Mouse (Mus musculus) liver, embryonic 14.5 days (tissue): ENCODE results near the gene Zfp710. TPM values are rescaled to one million over a fixed set of nuclear protein-coding genes. Genes with fewer than 3 reads are reported as not detected.

ENCODE experiments used
- ATAC-seq: fragments of 200-750 bp; cut with Nextera tagmentation; 2 replicates; pipeline ENCODE4 v1.8.0; 2017; ENCODE audit warnings: moderate number of reproducible peaks, mild to moderate bottlenecking, moderate library complexity; ENCODE audit not compliant: insufficient read depth
- DNase-seq, 3 experiments: peaks; one replicate each; pipeline ENCODE4 v3.0.0-alpha.2; 2012 to 2013; ENCODE audit warnings: low read depth in 3 of 3, low spot score in 3 of 3
- H3K27ac ChIP-seq: fragments of 300-500 bp; sonication (generic); 2 replicates; pipeline ENCODE4 v1.5.1; 2014; ENCODE audit warnings: moderate library complexity, mild to moderate bottlenecking, control low read depth, inconsistent platforms
- H3K27me3 ChIP-seq: fragments of 300-500 bp; sonication (generic); 2 replicates; pipeline ENCODE4 v1.6.1; 2014; ENCODE audit warnings: mild to moderate bottlenecking, low read length, moderate library complexity; ENCODE audit not compliant: control insufficient read depth, insufficient read depth
- H3K36me3 ChIP-seq: fragments of 300-500 bp; sonication (generic); replicated peaks from 2 replicates; pipeline ENCODE4 v1.6.1; 2014; ENCODE audit warnings: low read depth; ENCODE audit not compliant: control insufficient read depth, insufficient read depth
- H3K4me1 ChIP-seq, 2 experiments: fragments of 200-500 bp in 1 of 2; fragments of 300-500 bp in 1 of 2; sonication (generic) in 1 of 2; replicated peaks; 2 replicates each; pipeline ENCODE4 v1.6.1; 2012 to 2014; ENCODE audit warnings: antibody characterized with exemption in 1 of 2, inconsistent platforms in 1 of 2, low read length in 1 of 2; ENCODE audit not compliant: control insufficient read depth in 2 of 2, insufficient read depth in 2 of 2
- H3K4me2 ChIP-seq: fragments of 300-500 bp; sonication (generic); 2 replicates; pipeline ENCODE4 v1.6.1; 2014; ENCODE audit warnings: low read depth, mild to moderate bottlenecking, control low read depth, moderate library complexity
- H3K4me3 ChIP-seq, 2 experiments: fragments of 200-500 bp in 1 of 2; fragments of 300-500 bp in 1 of 2; sonication (generic) in 1 of 2; 2 replicates each; pipeline ENCODE4 v1.5.1; 2012 to 2014; ENCODE audit warnings: low read depth in 2 of 2, low read length in 2 of 2, mild to moderate bottlenecking in 2 of 2, control low read depth in 1 of 2, inconsistent platforms in 1 of 2, moderate library complexity in 1 of 2; ENCODE audit not compliant: insufficient read depth in 1 of 2
- H3K9ac ChIP-seq: fragments of 300-500 bp; sonication (generic); replicated peaks from 2 replicates; pipeline ENCODE4 v1.6.1; 2014; ENCODE audit warnings: mild to moderate bottlenecking, control low read depth, moderate library complexity
- H3K9me3 ChIP-seq: fragments of 300-500 bp; sonication (generic); 2 replicates; pipeline ENCODE4 v1.6.1; 2016; ENCODE audit warnings: low read length, mixed read lengths; ENCODE audit not compliant: control insufficient read depth
- CTCF ChIP-seq: IDR thresholded peaks from 2 replicates; pipeline ENCODE4 v1.5.1; 2016; ENCODE audit warnings: antibody characterized with exemption, low read depth, control low read depth
- EP300 ChIP-seq: IDR thresholded peaks from 2 replicates; pipeline ENCODE4 v1.6.1; 2016; ENCODE audit warnings: antibody characterized with exemption, low read depth
- WGBS: fragments of 180-500 bp; shearing (Covaris S2); extraction: QIAGEN DNeasy Blood & Tissue Kit; methylation state at CpG from one replicate; pipeline ENCODE4 v1.1.7; 2014; ENCODE audit not compliant: insufficient replicate concordance; 5-methylcytosine and 5-hydroxymethylcytosine counted together
- polyA plus RNA-seq, 2 experiments: library from polyadenylated mRNA; depleted of rRNA in 1 of 2; stranded (reverse) in 1 of 2; unstranded in 1 of 2; fragments of >200 nt; fragmentation: Nextera tagmentation in 1 of 2; extraction: Ambion mirVana in 1 of 2; gene quantifications; 2 replicates each; pipeline versions ENCODE4 v1.2.1 to v1.2.3; 2012 to 2014

Zfp710 gene
- polyA plus RNA-seq, 2 experiments = 3.7 to 5.9 TPM

- H3K4me1 ChIP-seq = peaks cover 0 to 16% of the 10 kb centered on the region in 2 experiments; a peak in 1 of 4 replicates
- 65% methylated on average over 5 of the region's 7 CpGs for WGBS
Measured at GRCm38 (mm10) chr7:80068341-80068740, 43.7 kb downstream of the Zfp710 start.

DNA sequence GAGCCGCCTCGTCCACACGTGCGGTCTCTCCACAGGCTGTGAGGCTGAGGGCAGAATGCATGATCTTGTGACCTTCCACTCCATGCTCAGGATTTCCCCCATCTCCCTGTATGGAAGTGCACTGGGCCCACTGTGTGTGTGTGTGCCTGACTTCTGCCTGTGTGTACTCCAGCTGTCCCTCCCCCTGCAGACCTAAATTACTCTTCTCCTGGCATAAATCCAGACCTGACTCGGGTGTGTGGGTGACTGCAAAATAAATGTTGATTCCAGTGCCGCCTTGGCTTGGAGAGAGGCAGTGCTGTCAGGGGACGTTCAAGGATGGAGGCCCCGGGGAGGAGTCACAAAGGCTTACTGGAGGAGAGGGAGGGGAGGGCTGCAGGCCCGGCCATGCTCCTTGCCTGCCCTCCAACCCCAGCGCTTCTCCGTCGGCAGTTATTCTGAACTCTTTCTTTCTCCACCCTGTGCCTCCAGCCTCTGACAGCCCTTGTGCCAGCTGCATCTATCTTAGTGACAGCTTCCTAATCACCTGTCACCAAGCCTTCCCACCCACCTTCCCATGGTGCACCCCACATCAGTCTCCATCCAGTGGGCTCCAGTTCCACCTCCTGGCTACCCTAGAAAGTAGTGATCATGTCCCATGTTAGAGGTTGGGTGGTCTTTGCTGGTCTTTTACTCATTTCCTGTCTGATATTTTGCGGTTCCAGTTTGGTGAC lies 45.2 kb downstream of the Zfp710 start:
- Histone ChIP-seq H3K4me1 (peaks cover 0 to 17% of the 10 kb centered on the region in 2 experiments; a peak in 3 of 4 replicates), H3K4me3 (no peak overlapping the region), H3K27ac (no peak overlapping the region), H3K27me3 (no peaks in the 10 kb centered on the region), H3K36me3 (no peaks in the 10 kb centered on the region), H3K9me3 (no peaks in the 10 kb centered on the region), H3K4me2 (no peak overlapping the region), H3K9ac (no peak overlapping the region)
- ATAC-seq (no peak; the same call in 1 of the 2 replicates), DNase-seq (no peak)
- 23% methylated on average over 13 of the region's 13 CpGs for WGBS
- TF ChIP-seq CTCF = no peak
- TF ChIP-seq EP300 = no peak

More at GRCm38 (mm10) chr7:80068341-80068740, 43.7 kb downstream of the Zfp710 start:
- ATAC-seq = no peak
- no peak for DNase-seq
- H3K9me3 ChIP-seq = no peaks in the 10 kb centered on the region
- no peak overlapping the region for H3K9ac ChIP-seq
- no peak overlapping the region for H3K4me3 ChIP-seq
- no peak overlapping the region for H3K27ac ChIP-seq
- H3K36me3 ChIP-seq = no peaks in the 10 kb centered on the region
- H3K4me2 ChIP-seq = no peak overlapping the region
- H3K27me3 ChIP-seq = no peaks in the 10 kb centered on the region
- no peak for TF ChIP-seq CTCF
- no peak for TF ChIP-seq EP300

DNA sequence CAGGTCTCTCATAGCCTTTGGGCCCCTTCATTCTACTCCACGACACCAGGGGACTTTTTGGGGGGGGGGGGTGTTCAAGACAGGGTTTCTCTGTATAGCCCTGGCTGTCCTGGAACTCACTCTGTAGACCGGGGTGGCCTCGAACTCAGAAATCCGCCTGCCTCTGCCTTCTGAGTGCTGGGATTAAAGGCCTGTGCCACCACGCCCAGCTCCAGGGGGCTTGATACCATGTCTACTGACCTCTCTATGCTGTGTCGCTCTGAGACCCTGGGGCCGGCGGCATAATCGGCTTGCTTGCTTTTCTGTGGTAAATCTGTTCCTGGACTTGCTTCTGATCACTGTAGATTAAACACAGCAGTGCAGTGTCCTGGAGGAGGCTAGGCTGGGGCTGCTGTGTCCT lies 46.6 kb downstream of the Zfp710 start:
- H3K27ac ChIP-seq = no peak overlapping the region
- no peaks in the 10 kb centered on the region for H3K9me3 ChIP-seq
- H3K27me3 ChIP-seq = no peaks in the 10 kb centered on the region
- ATAC-seq (no peak), DNase-seq (no peak)
- WGBS = 52% methylated on average over 9 of the region's 9 CpGs
- no peak overlapping the region for H3K4me2 ChIP-seq
- no peak overlapping the region for H3K4me3 ChIP-seq
- H3K9ac ChIP-seq = no peak overlapping the region
- peaks cover 6 to 29% of the 10 kb centered on the region in 2 experiments; a peak in 3 of 4 replicates for H3K4me1 ChIP-seq
- no peaks in the 10 kb centered on the region for H3K36me3 ChIP-seq
- TF ChIP-seq EP300 = no peak
- no peak for TF ChIP-seq CTCF

DNA sequence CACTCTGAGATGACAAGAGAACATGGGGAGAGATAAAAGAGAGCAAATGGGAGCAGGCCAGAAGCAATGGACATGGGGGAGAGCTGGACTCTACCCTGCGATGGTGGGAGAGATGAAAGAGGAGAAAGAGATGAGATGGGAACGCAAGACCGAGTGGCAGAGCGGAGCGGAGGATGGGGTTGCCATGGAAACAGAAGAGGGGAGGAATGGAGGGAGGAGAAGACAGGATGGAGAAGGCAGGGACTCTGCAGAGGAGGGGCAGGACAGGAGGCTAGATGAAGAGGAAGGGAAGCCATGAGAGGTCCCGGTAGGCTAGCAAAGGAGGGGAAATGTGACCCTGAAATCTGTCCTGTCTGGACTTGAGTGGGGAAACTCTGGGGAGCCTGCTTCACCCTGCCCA lies 47.7 kb downstream of the Zfp710 start:
- WGBS = 82% methylated on average over 6 of the region's 6 CpGs
- no peak for ATAC-seq
- H3K4me1 ChIP-seq = peaks cover 10 to 39% of the 10 kb centered on the region in 2 experiments

DNA sequence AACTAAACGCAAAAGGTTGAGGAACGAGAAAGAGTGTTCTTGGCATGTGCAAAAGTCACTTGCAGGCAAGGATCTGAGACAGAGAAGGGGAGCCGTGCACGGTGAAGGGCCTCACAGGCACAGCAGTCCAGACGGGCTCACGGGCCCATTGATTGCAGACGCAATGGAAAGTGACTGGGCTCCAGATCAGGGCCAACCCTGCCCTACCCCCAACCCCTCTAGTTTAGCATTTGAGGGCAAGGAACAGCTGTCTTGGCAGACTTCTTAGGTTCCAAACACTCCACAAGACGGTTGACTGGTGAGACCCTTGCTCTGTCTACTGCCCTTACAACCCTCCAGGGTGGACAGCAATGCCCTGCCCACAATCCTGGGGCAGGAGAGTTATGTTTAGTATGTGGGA lies 48.9 kb downstream of the Zfp710 start:
- DNase-seq (no peak), ATAC-seq (no peak)
- Histone ChIP-seq H3K4me3 (no peak overlapping the region), H3K36me3 (no peaks in the 10 kb centered on the region), H3K9ac (no peak overlapping the region), H3K4me1 (peaks cover 10 to 46% of the 10 kb centered on the region in 2 experiments), H3K27ac (no peak overlapping the region), H3K9me3 (no peaks in the 10 kb centered on the region), H3K4me2 (no peak overlapping the region), H3K27me3 (no peaks in the 10 kb centered on the region)
- TF ChIP-seq CTCF = no peak
- TF ChIP-seq EP300 = no peak
- 68% methylated on average over 8 of the region's 8 CpGs for WGBS

More for the DNA sequence above, 47.7 kb downstream of the Zfp710 start:
- Histone ChIP-seq H3K27me3 (no peaks in the 10 kb centered on the region), H3K4me3 (no peak overlapping the region), H3K9me3 (no peaks in the 10 kb centered on the region), H3K36me3 (no peaks in the 10 kb centered on the region), H3K27ac (no peak overlapping the region), H3K4me2 (no peak overlapping the region), H3K9ac (no peak overlapping the region)
- DNase-seq = no peak
- TF ChIP-seq EP300 (no peak), CTCF (no peak)
